Mouse (Mus musculus) c-Kit-positive CD71-negative TER-119-negative erythroid progenitor cells, embryonic 14.5 days (primary cell): ENCODE results near the gene Cercam.
A peak's percentile ranks its signal among the peaks of the same experiment; 100 is the strongest.
"Not testable (repeated sequence)": the region's sequence is repeated elsewhere in the genome, so short reads cannot be mapped to it uniquely, and the experiment has no call there.

Experiments
- DNase-seq: peaks from one replicate; pipeline ENCODE4 v3.0.0-alpha.2; 2013; ENCODE audit warnings: low read depth

Cercam gene

GRCm38 (mm10) chr2:29853736-29854135 is 15.2 kb upstream of the Cercam start:
- no peak for DNase-seq

GRCm38 (mm10) chr2:29855585-29856210 is 13.3 kb upstream of the Cercam start:
- DNase-seq: no peak

GRCm38 (mm10) chr2:29856451-29857260 is 12.3 kb upstream of the Cercam start:
- DNase-seq: no peak

GRCm38 (mm10) chr2:29857341-29857740 is 11.6 kb upstream of the Cercam start:
- no peak for DNase-seq

GRCm38 (mm10) chr2:29857967-29858366 is 11.0 kb upstream of the Cercam start:
- no peak for DNase-seq

GRCm38 (mm10) chr2:29858748-29859473 is 10.1 kb upstream of the Cercam start:
- peak; percentile 62 for DNase-seq

- DNase-seq: no peak
Measured at GRCm38 (mm10) chr2:29865125-29865524, 3.8 kb upstream of the Cercam start.

GRCm38 (mm10) chr2:29869646-29870451 is 885 bp downstream of the Cercam start:
- peak; percentile 69 for DNase-seq

GRCm38 (mm10) chr2:29872581-29873295 is 3.8 kb downstream of the Cercam start:
- no peak for DNase-seq

GRCm38 (mm10) chr2:29873801-29874200 is 4.8 kb downstream of the Cercam start:
- no peak for DNase-seq

- no peak for DNase-seq
Measured at GRCm38 (mm10) chr2:29878061-29878460, 9.1 kb downstream of the Cercam start.

GRCm38 (mm10) chr2:29879191-29879590 is 10.2 kb downstream of the Cercam start:
- DNase-seq: no peak

GRCm38 (mm10) chr2:29879964-29880830 is 11.2 kb downstream of the Cercam start:
- DNase-seq: no peak

- not testable (repeated sequence) for DNase-seq
Measured at GRCm38 (mm10) chr2:29886659-29887292, 17.8 kb downstream of the Cercam start.

GRCm38 (mm10) chr2:29889066-29889944 is 20.3 kb downstream of the Cercam start, which contains the start of gene Odf2:
TSS of gene Odf2 (plus strand) at chr2:29889221.
- DNase-seq: peak; percentile 99

GRCm38 (mm10) chr2:29889991-29890833 is 21.2 kb downstream of the Cercam start:
- peak; percentile 74 for DNase-seq

- no peak for DNase-seq
Measured at GRCm38 (mm10) chr2:29891773-29892172, 22.8 kb downstream of the Cercam start.

- no peak for DNase-seq
Measured at GRCm38 (mm10) chr2:29896071-29896470, 27.1 kb downstream of the Cercam start.
